Mouse (Mus musculus) liver, embryonic 15.5 days (tissue): ENCODE data around the gene Stx12. TPM values are rescaled to one million over a fixed set of nuclear protein-coding genes. Genes with fewer than 3 reads are reported as not detected.

Experiments
- ATAC-seq: fragments of 200-750 bp; cut with Nextera tagmentation; 2 replicates; pipeline ENCODE4 v1.8.0; 2017; ENCODE audit warnings: moderate number of reproducible peaks, mild to moderate bottlenecking, moderate library complexity; ENCODE audit not compliant: insufficient read depth
- H3K27ac ChIP-seq: fragments of 300-500 bp; sonication (generic); replicated peaks from 2 replicates; pipeline ENCODE4 v1.5.1; 2015; ENCODE audit warnings: mild to moderate bottlenecking, inconsistent platforms
- H3K27me3 ChIP-seq: fragments of 300-500 bp; sonication (generic); 2 replicates; pipeline ENCODE4 v1.6.1; 2015; ENCODE audit warnings: mild to moderate bottlenecking, inconsistent platforms
- H3K36me3 ChIP-seq: fragments of 300-500 bp; sonication (generic); replicated peaks from 2 replicates; pipeline ENCODE4 v1.6.1; 2015; ENCODE audit warnings: moderate library complexity, mild to moderate bottlenecking, inconsistent platforms
- H3K4me1 ChIP-seq: fragments of 300-500 bp; sonication (generic); replicated peaks from 2 replicates; pipeline ENCODE4 v1.6.1; 2015; ENCODE audit warnings: inconsistent platforms
- H3K4me2 ChIP-seq: fragments of 300-500 bp; sonication (generic); 2 replicates; pipeline ENCODE4 v1.6.1; 2015; ENCODE audit warnings: moderate library complexity, mild to moderate bottlenecking, inconsistent platforms
- H3K4me3 ChIP-seq: fragments of 300-500 bp; sonication (generic); replicated peaks from 2 replicates; pipeline ENCODE4 v1.5.1; 2015; ENCODE audit warnings: mild to moderate bottlenecking, inconsistent platforms
- H3K9ac ChIP-seq: fragments of 300-500 bp; sonication (generic); 2 replicates; pipeline ENCODE4 v1.6.1; 2015; ENCODE audit warnings: moderate library complexity, mild to moderate bottlenecking, inconsistent platforms
- H3K9me3 ChIP-seq: fragments of 300-500 bp; sonication (generic); replicated peaks from 2 replicates; pipeline ENCODE4 v1.6.1; 2016; ENCODE audit warnings: inconsistent platforms
- WGBS: fragments of 180-500 bp; shearing (Covaris S2); methylation state at CpG from one replicate; pipeline ENCODE4 v1.1.7; 2015; ENCODE audit warnings: mixed read lengths; ENCODE audit not compliant: insufficient replicate concordance; 5-methylcytosine and 5-hydroxymethylcytosine counted together
- polyA plus RNA-seq: library from polyadenylated mRNA; unstranded; fragments of >200 nt; fragmentation: Nextera tagmentation; extraction: Ambion mirVana; gene quantifications from 2 replicates; pipeline ENCODE4 v1.2.1, GENCODE M21; 2015

The Stx12 gene
- polyA plus RNA-seq, 1 experiment from 2014 or later, result 15.9 TPM

DNA sequence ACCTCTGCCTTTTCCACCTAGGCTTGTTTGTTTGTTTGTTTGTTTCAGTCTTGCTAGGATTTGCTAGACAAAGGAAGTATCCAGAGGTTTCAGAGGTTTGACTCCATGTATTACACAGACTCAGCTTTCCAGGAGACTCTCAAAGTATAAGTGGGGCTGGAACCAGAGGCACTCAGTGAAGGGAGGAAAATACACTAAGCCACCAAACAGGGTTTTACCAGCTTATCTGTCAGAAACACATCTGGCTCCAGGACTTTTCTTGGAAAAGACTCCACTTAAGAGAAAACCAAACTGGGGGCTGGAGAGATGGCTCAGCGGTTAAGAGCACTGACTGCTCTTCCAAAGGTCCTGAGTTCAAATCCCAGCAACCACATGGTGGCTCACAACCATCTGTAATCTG is 23.4 kb downstream of the Stx12 start:
- H3K4me3 ChIP-seq, result no peak overlapping the region
- WGBS, result 43% methylated on average over 1 of the region's 1 CpGs
- peaks cover 84% of the 10 kb centered on the region for H3K36me3 ChIP-seq
- ATAC-seq, result no peak
- no peaks in the 10 kb centered on the region for H3K27me3 ChIP-seq
- no peak overlapping the region for H3K4me2 ChIP-seq
- no peaks in the 10 kb centered on the region; the same call in 1 of the 2 replicates for H3K4me1 ChIP-seq
- H3K9ac ChIP-seq, result no peak overlapping the region
- H3K27ac ChIP-seq, result peak overlapping the region; percentile 51; the same call in 1 of the 2 replicates
- no peaks in the 10 kb centered on the region for H3K9me3 ChIP-seq

DNA sequence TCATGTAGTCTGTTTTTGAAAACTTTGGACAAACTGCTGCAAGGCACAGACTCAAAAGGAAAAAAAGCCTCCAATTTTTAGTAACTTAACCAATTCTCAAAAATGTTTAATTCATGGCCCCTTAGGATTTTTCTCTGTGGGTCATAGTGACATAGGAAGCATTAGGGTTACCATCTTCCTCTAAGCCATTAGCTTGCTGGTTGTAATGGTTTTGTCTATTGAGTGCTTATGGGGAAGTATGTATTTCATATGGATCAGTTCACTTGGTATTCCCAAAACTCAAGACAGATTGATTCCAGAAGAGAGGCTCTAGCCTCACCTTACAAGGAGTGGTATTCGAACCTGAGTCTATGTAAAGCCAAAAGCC is 40.6 kb downstream of the Stx12 start:
- no peaks in the 10 kb centered on the region for H3K27me3 ChIP-seq
- H3K9ac ChIP-seq, result no peak overlapping the region
- 60% methylated on average over 1 of the region's 1 CpGs for WGBS
- H3K9me3 ChIP-seq, result no peaks in the 10 kb centered on the region
- no peak for ATAC-seq
- H3K4me2 ChIP-seq, result peak overlapping the region; percentile 82
- H3K4me1 ChIP-seq, result peaks cover 23% of the 10 kb centered on the region
- peak overlapping the region; percentile 67; the same call in 1 of the 2 replicates for H3K27ac ChIP-seq
- peaks cover 20% of the 10 kb centered on the region for H3K36me3 ChIP-seq
- peak overlapping the region; percentile 85 for H3K4me3 ChIP-seq

DNA sequence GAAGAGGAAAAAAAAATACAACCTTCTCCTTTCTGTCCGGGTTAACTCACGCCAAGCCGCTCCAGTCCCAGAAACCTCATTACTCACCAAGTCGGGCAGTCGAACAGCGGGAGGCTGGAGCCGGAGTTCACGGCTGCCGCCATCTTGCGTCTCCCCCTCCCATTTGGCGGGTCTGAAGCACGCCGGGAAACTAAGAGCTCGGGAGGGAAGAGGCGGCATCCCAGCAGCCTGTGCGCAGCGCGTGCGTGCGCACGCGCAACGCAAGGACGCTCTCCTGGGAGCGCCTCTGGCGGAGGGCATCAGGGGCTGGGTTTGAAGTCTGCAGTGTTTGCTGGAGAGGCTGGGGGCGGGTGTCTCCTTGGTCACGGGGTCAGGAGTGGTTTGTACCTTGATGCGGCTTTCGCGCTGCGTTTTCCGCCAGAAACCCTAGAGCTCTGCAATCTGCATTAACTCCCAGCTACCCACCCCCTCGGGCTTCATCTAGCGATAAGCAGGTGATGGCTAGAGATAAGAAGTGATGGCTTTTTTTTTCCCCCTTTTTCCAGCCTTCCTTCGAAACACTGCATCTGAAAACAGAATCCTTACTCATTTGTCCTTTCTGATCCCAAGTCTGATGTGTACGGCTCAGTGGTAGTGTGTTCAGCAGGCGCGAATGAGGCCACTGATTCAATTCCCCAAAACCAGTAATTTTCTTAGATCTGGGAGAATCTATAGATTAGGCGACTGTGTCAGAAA is 41.2 kb downstream of the Stx12 start, which contains the start of gene Ppp1r8:
Gene Ppp1r8, minus strand, starts transcription at position 200 of the 735 bp plus-strand sequence.
- Histone ChIP-seq H3K36me3 (peaks cover 26% of the 10 kb centered on the region), H3K9ac (peak within 1 kb of the TSS; percentile 81), H3K9me3 (no peaks in the 10 kb centered on the region), H3K27me3 (no peaks in the 10 kb centered on the region), H3K4me2 (peak within 1 kb of the TSS; percentile 82), H3K27ac (peak within 1 kb of the TSS; percentile 67), H3K4me3 (peak within 1 kb of the TSS; percentile 85), H3K4me1 (peaks cover 23% of the 10 kb centered on the region)
- WGBS, result 1% methylated on average over 40 of the region's 40 CpGs
- peak; percentile 96 for ATAC-seq

DNA sequence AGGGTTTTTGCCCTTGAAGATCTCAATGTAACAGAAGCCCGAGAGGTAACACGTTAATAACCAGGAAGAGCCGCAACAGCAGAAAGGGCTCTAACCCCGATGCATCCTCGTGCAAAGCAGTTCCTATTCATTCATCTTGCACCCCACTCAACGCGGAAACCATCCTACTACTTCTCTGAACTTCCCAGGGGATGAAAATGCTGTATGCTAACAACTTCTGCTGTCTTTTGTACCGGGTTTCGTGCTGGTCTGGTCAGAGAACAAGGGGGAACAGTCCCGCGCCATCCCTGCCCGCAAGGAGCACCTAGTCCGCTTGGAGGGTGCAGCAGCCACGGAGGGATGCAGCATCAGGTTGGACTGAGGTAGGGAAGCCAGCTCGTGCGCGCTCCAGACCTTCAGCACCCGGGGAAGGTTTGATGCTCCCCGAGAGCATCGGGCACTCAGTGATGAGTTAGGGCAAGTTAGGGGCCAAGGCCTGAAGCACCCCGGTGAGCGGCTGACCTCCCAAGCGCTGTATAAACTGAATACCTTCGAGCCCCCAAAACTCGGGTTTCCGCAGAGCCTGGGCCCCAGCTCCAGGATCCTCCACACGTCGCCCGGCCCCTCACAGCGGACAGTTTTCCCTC is 41.9 kb downstream of the Stx12 start:
- H3K9me3 ChIP-seq, result no peaks in the 10 kb centered on the region
- peak overlapping the region; percentile 85 for H3K4me3 ChIP-seq
- H3K4me2 ChIP-seq, result peak overlapping the region; percentile 82
- peaks cover 23% of the 10 kb centered on the region for H3K4me1 ChIP-seq
- no peaks in the 10 kb centered on the region for H3K27me3 ChIP-seq
- peaks cover 33% of the 10 kb centered on the region for H3K36me3 ChIP-seq
- peak; percentile 37; the same call in 1 of the 2 replicates for ATAC-seq
- H3K9ac ChIP-seq, result peak overlapping the region; percentile 81
- whole genome bisulfite sequencing, result under 1% methylated on average over 30 of the region's 30 CpGs
- H3K27ac ChIP-seq, result peak overlapping the region; percentile 67

DNA sequence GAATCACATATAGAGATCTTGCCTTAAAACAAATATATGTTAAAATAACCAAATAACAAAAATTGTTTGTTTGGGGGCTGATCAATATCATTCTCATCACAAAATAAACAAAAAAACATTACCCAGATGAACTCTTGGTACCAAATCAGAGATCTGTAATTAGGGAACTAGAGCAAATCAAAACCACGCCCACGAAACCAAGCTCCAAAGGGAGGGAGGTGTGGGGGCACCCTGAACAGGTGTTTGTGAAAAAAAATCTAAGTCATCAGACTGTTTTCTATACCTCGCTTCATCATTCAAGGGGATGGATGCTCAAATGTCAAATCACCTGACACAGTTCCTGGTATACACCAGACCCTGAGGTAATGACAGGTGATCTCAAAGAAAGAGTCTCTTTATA is 42.8 kb downstream of the Stx12 start:
- H3K4me1 ChIP-seq, result peaks cover 23% of the 10 kb centered on the region
- no peak for ATAC-seq
- H3K9me3 ChIP-seq, result no peaks in the 10 kb centered on the region
- H3K36me3 ChIP-seq, result peaks cover 42% of the 10 kb centered on the region
- no peaks in the 10 kb centered on the region for H3K27me3 ChIP-seq
- 59% methylated on average over 3 of the region's 3 CpGs for WGBS
- H3K9ac ChIP-seq, result peak overlapping the region; percentile 81
- peak overlapping the region; percentile 85 for H3K4me3 ChIP-seq
- peak overlapping the region; percentile 82 for H3K4me2 ChIP-seq
- no peak overlapping the region for H3K27ac ChIP-seq

DNA sequence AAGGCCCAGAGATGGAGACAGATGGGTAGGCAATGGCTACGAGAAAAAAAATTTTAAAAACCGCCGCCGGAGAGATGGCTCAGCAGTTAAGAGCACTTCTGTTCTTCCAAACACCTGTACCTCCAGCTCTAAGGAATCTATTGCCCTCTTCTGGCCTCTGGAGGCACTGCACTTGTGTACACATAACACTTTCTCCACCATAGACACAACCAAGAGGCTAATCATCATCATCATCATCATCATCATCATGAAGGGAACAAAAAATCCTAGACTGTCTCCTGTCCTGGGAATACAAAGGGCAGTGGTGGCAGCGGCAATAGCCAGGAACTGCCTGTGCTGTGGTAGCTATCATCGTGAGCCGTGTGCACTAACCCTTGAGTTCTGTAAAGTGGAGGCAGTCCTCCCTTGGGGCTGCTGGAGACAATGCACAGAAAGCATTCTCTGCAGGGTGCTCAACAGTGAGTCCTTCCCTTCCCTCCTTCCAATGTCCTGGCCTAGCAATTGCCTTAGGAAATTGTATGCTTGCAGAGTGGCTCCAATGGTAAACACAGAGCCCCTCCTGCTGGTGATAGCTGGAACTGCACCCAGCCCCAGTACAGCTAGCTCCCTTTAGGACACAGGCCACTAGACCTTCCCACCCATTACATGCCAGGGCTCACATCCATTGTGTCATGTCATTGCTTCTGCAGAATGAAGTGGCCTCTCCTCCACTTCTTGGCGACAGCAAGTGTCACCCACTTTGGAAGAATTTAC is 60.5 kb downstream of the Stx12 start:
- no peak overlapping the region for H3K9ac ChIP-seq
- H3K9me3 ChIP-seq, result no peaks in the 10 kb centered on the region
- peaks cover 3% of the 10 kb centered on the region; the same call in 1 of the 2 replicates for H3K4me1 ChIP-seq
- no peak overlapping the region for H3K4me3 ChIP-seq
- H3K36me3 ChIP-seq, result peaks cover 35% of the 10 kb centered on the region
- no peak overlapping the region for H3K4me2 ChIP-seq
- 48% methylated on average over 8 of the region's 8 CpGs for WGBS
- H3K27me3 ChIP-seq, result no peaks in the 10 kb centered on the region
- no peak overlapping the region for H3K27ac ChIP-seq
- peak; percentile 54 for ATAC-seq

DNA sequence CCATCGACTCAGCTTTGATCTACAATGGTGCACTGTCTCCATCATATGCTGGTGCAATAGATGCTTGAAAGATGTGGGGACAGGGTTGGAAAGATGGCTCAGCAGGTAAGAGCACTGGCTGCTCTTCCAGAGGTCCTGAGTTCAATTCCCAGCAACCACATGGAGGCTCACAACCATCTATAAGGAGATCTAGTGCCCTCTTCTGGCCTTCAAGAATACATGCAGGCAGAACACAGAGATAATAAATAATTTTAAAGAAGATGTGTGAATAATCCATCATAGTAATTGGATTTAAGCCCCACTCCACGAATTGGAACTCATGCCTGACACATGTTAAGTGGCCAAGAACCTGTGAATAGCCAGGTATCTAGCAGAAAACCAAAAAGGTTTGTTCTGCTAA is 65.9 kb downstream of the Stx12 start:
- H3K4me2 ChIP-seq, result no peak overlapping the region
- 37% methylated on average over 2 of the region's 2 CpGs for WGBS
- no peak overlapping the region for H3K4me3 ChIP-seq

DNA sequence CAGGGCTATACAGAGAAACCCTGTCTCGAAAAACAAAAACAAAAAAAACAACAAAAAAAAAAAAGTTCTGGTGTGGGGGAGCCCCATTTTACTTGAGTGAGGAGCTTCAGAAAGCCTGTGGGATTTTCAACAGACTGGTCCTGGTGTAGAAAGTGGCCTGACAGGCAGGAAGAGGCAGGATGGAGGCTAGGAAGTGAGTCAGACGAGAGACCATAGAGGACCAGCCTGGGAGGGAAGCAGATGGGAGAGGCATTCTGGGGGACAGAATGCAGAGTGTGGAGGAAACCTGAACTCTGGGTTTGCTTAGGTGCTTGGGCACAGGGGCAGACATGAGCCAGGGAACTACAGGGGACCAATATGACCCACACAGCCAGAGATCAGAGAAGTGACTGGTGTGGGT is 67.5 kb downstream of the Stx12 start:
- WGBS, result 53% methylated on average over 2 of the region's 2 CpGs

More for the DNA sequence above, 65.9 kb downstream of the Stx12 start:
- no peaks in the 10 kb centered on the region for H3K27me3 ChIP-seq
- H3K36me3 ChIP-seq, result no peaks in the 10 kb centered on the region
- H3K27ac ChIP-seq, result no peak overlapping the region
- no peak overlapping the region for H3K9ac ChIP-seq
- no peaks in the 10 kb centered on the region for H3K9me3 ChIP-seq
- ATAC-seq, result no peak
- no peaks in the 10 kb centered on the region for H3K4me1 ChIP-seq

DNA sequence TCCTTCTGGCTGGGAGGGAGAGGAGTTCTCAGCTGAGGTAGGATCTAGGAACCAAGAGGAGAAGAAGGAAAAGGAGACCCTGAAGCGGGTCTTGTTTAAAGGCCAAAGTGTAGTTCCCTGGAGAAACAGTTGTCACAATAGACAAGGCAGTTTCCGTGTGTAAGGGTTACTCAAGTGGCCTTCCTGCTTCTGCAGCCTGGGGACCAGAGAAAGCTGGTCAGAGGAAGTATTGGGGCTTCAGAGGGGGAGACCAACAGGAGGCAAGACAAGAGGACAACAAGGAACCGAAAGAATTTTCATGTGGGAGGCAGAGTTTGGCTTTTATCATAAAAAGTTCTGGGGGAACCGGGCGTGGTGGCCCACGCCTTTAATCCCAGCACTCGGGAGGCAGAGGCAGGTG is 67.9 kb downstream of the Stx12 start:
- H3K9ac ChIP-seq, result no peak overlapping the region
- ATAC-seq, result no peak
- no peaks in the 10 kb centered on the region for H3K27me3 ChIP-seq
- H3K4me1 ChIP-seq, result no peaks in the 10 kb centered on the region
- WGBS, result 39% methylated on average over 7 of the region's 7 CpGs
- peak overlapping the region; percentile 69 for H3K27ac ChIP-seq
- no peak overlapping the region for H3K4me3 ChIP-seq
- H3K9me3 ChIP-seq, result no peaks in the 10 kb centered on the region
- H3K36me3 ChIP-seq, result no peaks in the 10 kb centered on the region
- H3K4me2 ChIP-seq, result no peak overlapping the region

More for the DNA sequence above, 67.5 kb downstream of the Stx12 start:
- no peaks in the 10 kb centered on the region for H3K9me3 ChIP-seq
- H3K9ac ChIP-seq, result no peak overlapping the region
- no peaks in the 10 kb centered on the region for H3K36me3 ChIP-seq
- H3K27ac ChIP-seq, result no peak overlapping the region
- no peaks in the 10 kb centered on the region for H3K4me1 ChIP-seq
- H3K4me3 ChIP-seq, result no peak overlapping the region
- no peak overlapping the region for H3K4me2 ChIP-seq
- no peak for ATAC-seq
- H3K27me3 ChIP-seq, result no peaks in the 10 kb centered on the region

DNA sequence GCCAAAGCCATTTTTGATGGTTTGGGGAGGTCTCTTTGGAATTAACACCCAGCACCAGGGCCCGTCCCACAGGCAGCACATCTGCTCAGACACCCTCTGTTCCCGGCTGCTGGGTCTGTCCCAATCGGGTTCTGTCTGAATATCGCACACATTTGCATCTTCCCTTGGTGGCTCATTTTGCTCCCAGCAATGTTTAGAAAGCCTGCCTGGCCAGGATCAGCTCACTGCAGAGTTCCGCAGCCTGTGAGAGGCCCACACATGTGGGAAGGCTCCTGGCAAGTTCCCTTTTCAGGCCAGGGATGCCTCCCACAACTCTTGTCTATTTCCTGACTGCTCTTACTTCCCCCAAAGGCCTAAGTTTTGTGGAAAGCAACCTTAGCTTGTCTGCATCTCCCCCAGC is 74.7 kb downstream of the Stx12 start:
- Histone ChIP-seq H3K4me3 (no peak overlapping the region), H3K27ac (no peak overlapping the region), H3K27me3 (no peaks in the 10 kb centered on the region), H3K9ac (no peak overlapping the region), H3K4me1 (peaks cover 10% of the 10 kb centered on the region; the same call in 1 of the 2 replicates), H3K36me3 (no peaks in the 10 kb centered on the region), H3K4me2 (peak overlapping the region; percentile 1; the same call in 1 of the 2 replicates), H3K9me3 (0 out of 2 replicates have a peak, but pooled peaks cover 3% of the 10 kb centered on the region)
- no peak for ATAC-seq
- WGBS, result 40% methylated on average over 5 of the region's 5 CpGs
